Mouse (Mus musculus) liver, embryonic 12.5 days (tissue): Measurements from ENCODE around the gene Mrps23. TPM values are rescaled to one million over a fixed set of nuclear protein-coding genes. Genes with fewer than 3 reads are reported as not detected.

Experiments
- ATAC-seq: fragments of 200-750 bp; cut with Nextera tagmentation; 2 replicates; pipeline ENCODE4 v1.8.0; 2017; ENCODE audit warnings: moderate number of reproducible peaks, mild to moderate bottlenecking, moderate library complexity
- H3K27ac ChIP-seq: fragments of 300-500 bp; sonication (generic); 2 replicates; pipeline ENCODE4 v1.5.1; 2016; ENCODE audit warnings: mild to moderate bottlenecking
- H3K27me3 ChIP-seq: fragments of 300-500 bp; sonication (generic); replicated peaks from 2 replicates; pipeline ENCODE4 v1.6.1; 2016; ENCODE audit warnings: mild to moderate bottlenecking, moderate library complexity
- H3K36me3 ChIP-seq: fragments of 300-500 bp; sonication (generic); 2 replicates; pipeline ENCODE4 v1.6.1; 2016; ENCODE audit warnings: mild to moderate bottlenecking, moderate library complexity
- H3K4me1 ChIP-seq: fragments of 300-500 bp; sonication (generic); 2 replicates; pipeline ENCODE4 v1.6.1; 2016
- H3K4me2 ChIP-seq: fragments of 300-500 bp; sonication (generic); 2 replicates; pipeline ENCODE4 v1.6.1; 2016; ENCODE audit warnings: mild to moderate bottlenecking, moderate library complexity
- H3K4me3 ChIP-seq: fragments of 300-500 bp; sonication (generic); 2 replicates; pipeline ENCODE4 v1.5.1; 2016; ENCODE audit warnings: mild to moderate bottlenecking, moderate library complexity
- H3K9ac ChIP-seq: fragments of 300-500 bp; sonication (generic); 2 replicates; pipeline ENCODE4 v1.6.1; 2016; ENCODE audit warnings: mild to moderate bottlenecking, moderate library complexity
- H3K9me3 ChIP-seq: fragments of 300-500 bp; sonication (generic); replicated peaks from 2 replicates; pipeline ENCODE4 v1.6.1; 2016; ENCODE audit warnings: mild to moderate bottlenecking, moderate library complexity
- WGBS: fragments of 180-500 bp; shearing (Covaris S2); methylation state at CpG from one replicate; pipeline ENCODE4 v1.1.7; 2016; ENCODE audit not compliant: insufficient replicate concordance; 5-methylcytosine and 5-hydroxymethylcytosine counted together
- polyA plus RNA-seq: library from polyadenylated mRNA; unstranded; fragments of >200 nt; fragmentation: Nextera tagmentation; extraction: Ambion mirVana; gene quantifications from 2 replicates; pipeline ENCODE4 v1.2.1, GENCODE M21; 2016

The Mrps23 gene
- 47.0 and 47.6 TPM in 2 replicates for polyA plus RNA-seq

GRCm38 (mm10) chr11:88203712-88204532, at the start of gene Mrps23:
Gene Mrps23, plus strand, starts transcription at chr11:88204388.
- Histone ChIP-seq H3K36me3 (peaks cover 29% of the 10 kb centered on the region), H3K9ac (peak within 1 kb of the TSS; percentile 87), H3K4me3 (peak within 1 kb of the TSS; percentile 91), H3K4me1 (peaks cover 41% of the 10 kb centered on the region), H3K27ac (peak within 1 kb of the TSS; percentile 83), H3K27me3 (peaks cover 23% of the 10 kb centered on the region), H3K9me3 (no peaks in the 10 kb centered on the region), H3K4me2 (peak within 1 kb of the TSS; percentile 84)
- under 1% methylated on average over 51 of the region's 51 CpGs for WGBS
- ATAC-seq = peak; percentile 93

DNA sequence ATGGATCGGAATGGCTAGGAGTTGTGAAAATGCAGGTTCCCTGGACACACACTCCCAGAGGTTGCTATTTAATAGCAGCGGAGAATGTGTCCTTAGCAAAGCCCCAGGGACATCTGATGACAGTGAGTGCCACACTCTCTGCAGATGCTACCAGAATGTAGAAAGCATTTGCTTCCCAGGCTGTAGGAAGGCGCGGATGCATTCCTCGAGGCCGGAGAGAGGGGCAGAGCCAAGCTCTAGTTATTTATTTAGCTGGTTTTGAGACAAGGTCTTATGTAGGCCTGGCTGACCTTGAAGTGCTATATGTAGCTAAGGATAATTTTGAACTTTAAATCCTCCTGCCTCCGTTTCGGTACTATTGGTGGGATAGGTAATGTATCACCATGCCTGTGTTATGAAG, 49.7 kb upstream of the Mrps23 start:
- peaks cover 21% of the 10 kb centered on the region; the same call in 1 of the 2 replicates for H3K27me3 ChIP-seq
- no peaks in the 10 kb centered on the region for H3K9me3 ChIP-seq
- 79% methylated on average over 8 of the region's 8 CpGs for WGBS
- H3K27ac ChIP-seq = no peak overlapping the region
- H3K4me1 ChIP-seq = peaks cover 22% of the 10 kb centered on the region
- H3K36me3 ChIP-seq = no peaks in the 10 kb centered on the region
- no peak overlapping the region for H3K4me3 ChIP-seq
- no peak overlapping the region for H3K4me2 ChIP-seq
- no peak overlapping the region for H3K9ac ChIP-seq
- no peak for ATAC-seq

DNA sequence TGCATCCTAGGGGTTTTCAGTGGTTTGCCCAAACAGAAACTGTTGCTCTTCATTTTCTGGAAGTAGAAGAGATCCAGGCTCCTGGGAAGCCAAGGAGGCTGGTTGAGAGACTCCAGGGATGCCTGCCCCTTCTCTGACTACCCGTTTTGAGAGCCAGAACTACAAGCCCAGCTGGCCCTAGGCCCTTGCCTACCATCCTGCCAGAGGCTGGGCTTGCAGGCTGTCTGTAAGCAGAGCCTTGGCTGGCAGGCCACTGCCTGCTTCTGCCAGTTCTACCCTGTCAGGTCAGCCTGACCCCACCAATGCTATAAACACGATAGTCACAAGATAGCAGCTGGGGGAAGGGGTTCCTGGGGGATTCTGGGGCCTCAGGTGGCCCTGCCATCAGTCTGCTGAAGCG, 48.7 kb upstream of the Mrps23 start:
- no peak overlapping the region for H3K4me3 ChIP-seq
- H3K9me3 ChIP-seq = no peaks in the 10 kb centered on the region
- no peak for ATAC-seq
- 50% methylated on average over 3 of the region's 3 CpGs for WGBS
- H3K27me3 ChIP-seq = peaks cover 28% of the 10 kb centered on the region; the same call in 1 of the 2 replicates
- H3K4me1 ChIP-seq = peaks cover 28% of the 10 kb centered on the region
- H3K9ac ChIP-seq = no peak overlapping the region
- no peak overlapping the region for H3K27ac ChIP-seq
- no peaks in the 10 kb centered on the region for H3K36me3 ChIP-seq
- H3K4me2 ChIP-seq = no peak overlapping the region

- Histone ChIP-seq H3K27ac (no peak overlapping the region), H3K9ac (no peak overlapping the region), H3K4me1 (peaks cover 33% of the 10 kb centered on the region), H3K36me3 (no peaks in the 10 kb centered on the region), H3K9me3 (no peaks in the 10 kb centered on the region), H3K4me3 (no peak overlapping the region), H3K4me2 (no peak overlapping the region), H3K27me3 (peaks cover 27% of the 10 kb centered on the region; the same call in 1 of the 2 replicates)
- 60% methylated on average over 8 of the region's 8 CpGs for WGBS
- no peak for ATAC-seq
Measured at GRCm38 (mm10) chr11:88155998-88156397, 48.2 kb upstream of the Mrps23 start.

- peaks cover 33% of the 10 kb centered on the region for H3K4me1 ChIP-seq
- H3K27ac ChIP-seq = no peak overlapping the region
- no peak overlapping the region for H3K4me2 ChIP-seq
- H3K27me3 ChIP-seq = peaks cover 26% of the 10 kb centered on the region; the same call in 1 of the 2 replicates
- ATAC-seq = no peak
- 63% methylated on average over 2 of the region's 2 CpGs for WGBS
- H3K9me3 ChIP-seq = no peaks in the 10 kb centered on the region
- no peak overlapping the region for H3K4me3 ChIP-seq
- H3K36me3 ChIP-seq = no peaks in the 10 kb centered on the region
- H3K9ac ChIP-seq = no peak overlapping the region
Measured at GRCm38 (mm10) chr11:88156403-88156802, 47.8 kb upstream of the Mrps23 start.

DNA sequence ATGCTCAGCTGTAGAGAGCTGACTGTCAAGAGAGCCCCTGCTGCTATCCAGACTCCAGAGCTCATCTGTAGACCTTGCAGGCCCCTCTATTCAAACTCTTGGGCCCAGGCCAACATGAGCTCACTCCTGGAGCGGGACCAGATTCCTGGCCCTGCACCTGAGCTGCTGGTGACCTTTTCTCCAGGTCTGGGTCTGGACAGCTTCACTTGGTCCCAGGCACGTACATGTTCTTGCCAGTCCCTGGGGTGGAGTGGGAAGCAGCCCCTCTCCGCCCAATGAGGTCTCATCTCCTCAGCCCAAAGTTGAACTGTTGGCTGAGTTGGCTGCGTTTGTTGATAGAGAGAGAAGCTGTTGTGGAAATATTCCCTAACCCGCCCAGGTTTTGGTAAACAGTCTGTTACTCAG, 45.3 kb upstream of the Mrps23 start:
- no peak for ATAC-seq
- peaks cover 32% of the 10 kb centered on the region for H3K4me1 ChIP-seq
- no peak overlapping the region for H3K9ac ChIP-seq
- H3K27me3 ChIP-seq = peaks cover 23% of the 10 kb centered on the region; the same call in 1 of the 2 replicates
- 63% methylated on average over 5 of the region's 5 CpGs for WGBS
- no peak overlapping the region for H3K4me3 ChIP-seq
- H3K27ac ChIP-seq = no peak overlapping the region
- H3K36me3 ChIP-seq = no peaks in the 10 kb centered on the region
- H3K9me3 ChIP-seq = no peaks in the 10 kb centered on the region
- no peak overlapping the region for H3K4me2 ChIP-seq

- peaks cover 29% of the 10 kb centered on the region for H3K4me1 ChIP-seq
- no peak overlapping the region for H3K4me2 ChIP-seq
- no peak overlapping the region for H3K4me3 ChIP-seq
- no peaks in the 10 kb centered on the region for H3K36me3 ChIP-seq
- H3K9me3 ChIP-seq = no peaks in the 10 kb centered on the region
- no peak for ATAC-seq
- H3K9ac ChIP-seq = no peak overlapping the region
- WGBS = 67% methylated on average over 11 of the region's 11 CpGs
- H3K27ac ChIP-seq = no peak overlapping the region
- peaks cover 25% of the 10 kb centered on the region; the same call in 1 of the 2 replicates for H3K27me3 ChIP-seq
Measured at GRCm38 (mm10) chr11:88159389-88159788, 44.8 kb upstream of the Mrps23 start.

DNA sequence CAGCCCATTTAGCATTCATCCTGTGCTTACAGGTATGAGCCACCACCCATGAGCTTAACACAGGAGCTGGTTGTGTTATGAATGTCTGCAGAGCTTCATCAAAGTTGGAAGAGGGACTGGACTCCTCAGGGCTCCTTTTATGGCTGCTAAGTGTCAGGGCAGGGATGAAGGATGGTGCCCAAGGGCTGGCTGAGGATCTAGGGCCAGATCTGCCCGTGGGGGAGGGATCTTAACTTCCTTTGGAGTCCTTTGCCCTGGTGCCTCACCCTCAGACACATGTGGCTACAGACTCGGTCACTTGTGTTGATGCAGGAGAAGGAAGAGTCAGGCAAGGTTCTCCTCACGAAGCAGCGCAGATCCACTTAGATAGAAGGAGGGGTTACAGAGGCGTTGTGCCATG, 43.9 kb upstream of the Mrps23 start:
- Histone ChIP-seq H3K27ac (no peak overlapping the region), H3K27me3 (peaks cover 31% of the 10 kb centered on the region), H3K4me1 (peaks cover 35% of the 10 kb centered on the region), H3K9ac (no peak overlapping the region), H3K36me3 (no peaks in the 10 kb centered on the region), H3K9me3 (no peaks in the 10 kb centered on the region), H3K4me3 (no peak overlapping the region), H3K4me2 (no peak overlapping the region)
- no peak for ATAC-seq
- 43% methylated on average over 5 of the region's 5 CpGs for WGBS

DNA sequence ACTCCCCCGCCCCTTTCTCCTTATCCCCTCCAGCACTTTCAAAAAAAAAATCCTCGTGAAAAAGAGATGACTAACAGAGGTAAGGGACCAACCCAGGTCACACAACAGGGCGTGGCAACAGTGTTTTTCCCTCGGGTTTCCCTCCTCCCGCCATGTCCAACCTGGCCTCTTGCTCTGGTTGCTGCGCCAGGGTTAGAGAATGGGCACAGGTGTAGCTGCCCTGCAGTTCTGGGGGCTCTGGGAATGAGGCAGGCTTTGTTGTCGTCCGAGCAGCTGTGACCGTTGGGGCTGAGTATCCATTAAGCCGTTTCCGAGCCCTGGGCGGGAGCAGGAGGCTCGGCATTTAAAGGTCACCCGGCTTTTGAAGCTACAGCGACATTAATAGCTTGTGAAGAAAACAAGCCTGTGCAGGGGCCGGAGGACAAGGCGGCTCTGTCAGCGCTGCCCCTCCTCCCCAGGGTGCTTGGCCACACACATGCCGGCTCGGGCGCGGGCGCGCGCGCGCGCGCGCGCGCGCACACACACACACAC, 43.1 kb upstream of the Mrps23 start:
- Histone ChIP-seq H3K4me3 (peak overlapping the region; percentile 47), H3K9me3 (no peaks in the 10 kb centered on the region), H3K4me2 (peak overlapping the region; percentile 80), H3K27me3 (peaks cover 35% of the 10 kb centered on the region), H3K36me3 (no peaks in the 10 kb centered on the region), H3K27ac (peak overlapping the region; percentile 69), H3K9ac (peak overlapping the region; percentile 63), H3K4me1 (peaks cover 36% of the 10 kb centered on the region)
- no peak for ATAC-seq
- WGBS = under 1% methylated on average over 16 of the region's 33 CpGs

DNA sequence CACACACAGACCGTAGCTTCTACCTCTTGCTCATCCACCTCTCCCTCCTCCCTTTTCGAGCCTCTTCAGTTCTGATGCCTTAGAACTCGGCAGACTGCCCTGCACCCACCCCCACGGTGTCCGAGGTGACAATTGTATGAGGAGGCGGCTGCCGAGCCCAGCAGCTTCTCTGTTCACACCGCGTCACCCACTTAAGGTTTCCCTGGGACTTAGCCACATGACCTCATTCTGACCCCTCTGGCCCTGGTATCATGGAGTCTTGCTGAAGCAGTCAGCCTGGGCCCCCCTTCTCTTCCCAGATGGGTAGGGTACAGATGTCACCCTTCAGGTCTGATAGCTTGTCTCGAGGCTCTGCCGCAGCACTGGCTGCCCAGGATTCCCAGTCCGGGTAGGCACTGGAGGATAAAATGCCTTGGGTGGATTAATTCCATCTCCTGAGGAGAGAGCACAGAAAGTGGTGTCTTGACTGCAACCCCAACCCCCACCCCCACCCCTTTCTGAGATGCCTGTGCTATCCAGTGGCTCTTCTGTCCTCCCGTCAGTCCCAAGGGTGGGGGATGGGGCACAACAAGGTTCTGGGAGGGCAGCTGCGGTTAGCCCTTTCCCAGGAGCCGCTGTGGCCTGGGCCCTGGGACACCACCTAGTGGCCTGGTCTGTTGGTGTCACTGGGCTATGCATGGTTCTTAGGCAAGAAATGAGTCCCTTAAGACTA, 42.4 kb upstream of the Mrps23 start:
- Histone ChIP-seq H3K36me3 (no peaks in the 10 kb centered on the region), H3K4me2 (peak overlapping the region; percentile 80), H3K4me3 (peak overlapping the region; percentile 47), H3K27me3 (peaks cover 41% of the 10 kb centered on the region), H3K9me3 (no peaks in the 10 kb centered on the region), H3K4me1 (peaks cover 36% of the 10 kb centered on the region), H3K27ac (peak overlapping the region; percentile 62), H3K9ac (peak overlapping the region; percentile 63)
- ATAC-seq = peak; percentile 66
- WGBS = under 1% methylated on average over 15 of the region's 15 CpGs

DNA sequence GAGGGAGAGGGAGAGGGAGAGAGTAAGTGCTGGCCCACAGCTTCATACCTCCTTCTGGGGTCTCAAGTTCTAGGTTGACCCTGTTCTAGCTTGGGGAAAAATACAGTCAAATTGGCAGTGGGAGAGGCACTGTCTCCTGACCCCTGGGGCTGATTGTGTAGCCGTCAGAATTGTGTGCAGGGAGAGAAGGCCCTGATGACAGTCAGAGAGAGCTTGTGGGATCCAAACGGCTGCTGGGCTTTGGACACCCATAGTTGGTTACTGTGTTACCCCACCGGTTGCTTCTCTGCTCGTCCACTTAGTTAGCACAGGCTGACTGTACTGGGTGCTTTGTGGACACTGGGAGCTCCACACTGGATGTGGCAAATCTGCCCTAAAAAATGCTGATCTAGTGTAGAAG, 41.4 kb upstream of the Mrps23 start:
- Histone ChIP-seq H3K36me3 (no peaks in the 10 kb centered on the region), H3K4me3 (no peak overlapping the region), H3K4me1 (peaks cover 36% of the 10 kb centered on the region), H3K27me3 (peaks cover 44% of the 10 kb centered on the region), H3K27ac (no peak overlapping the region), H3K9me3 (no peaks in the 10 kb centered on the region), H3K9ac (no peak overlapping the region), H3K4me2 (no peak overlapping the region)
- no peak for ATAC-seq
- whole genome bisulfite sequencing = 38% methylated on average over 4 of the region's 4 CpGs

DNA sequence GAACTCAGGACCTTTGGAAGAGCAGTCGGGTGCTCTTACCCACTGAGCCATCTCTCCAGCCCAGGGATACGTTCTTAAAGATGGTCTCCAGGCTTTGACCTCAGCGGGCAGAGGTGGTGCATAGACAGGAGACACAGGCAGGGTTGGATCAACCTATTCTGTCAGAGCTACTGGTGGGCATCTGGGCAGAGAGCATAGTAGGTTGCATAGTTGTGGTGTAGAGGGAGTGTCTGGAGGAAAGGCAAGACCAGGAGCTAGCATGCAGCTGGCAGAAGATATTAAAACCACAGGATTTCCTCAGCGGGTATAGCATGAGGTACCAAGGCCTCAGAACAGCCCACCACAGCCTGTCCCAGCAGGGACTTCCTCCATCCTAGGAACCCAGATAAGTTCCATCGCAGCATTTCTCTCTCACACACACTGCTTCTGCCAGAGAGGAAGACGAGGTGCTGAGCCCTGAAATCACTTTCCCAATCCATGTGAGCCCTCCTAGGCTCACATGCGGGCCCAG, 39.9 kb upstream of the Mrps23 start:
- 27% methylated on average over 7 of the region's 7 CpGs for WGBS
- Histone ChIP-seq H3K4me2 (no peak overlapping the region; the same call in 1 of the 2 replicates), H3K9ac (no peak overlapping the region), H3K36me3 (no peaks in the 10 kb centered on the region), H3K27me3 (peaks cover 54% of the 10 kb centered on the region), H3K27ac (no peak overlapping the region), H3K9me3 (no peaks in the 10 kb centered on the region), H3K4me1 (peaks cover 36% of the 10 kb centered on the region), H3K4me3 (no peak overlapping the region)
- peak; percentile 20; the same call in 1 of the 2 replicates for ATAC-seq
